Mouse (Mus musculus): ENCODE results near the gene Cdkl1. TPM values are rescaled to one million over a fixed set of nuclear protein-coding genes. Genes with fewer than 3 reads are reported as not detected.

Gene Cdkl1
- total and polyA plus RNA-seq, 3 experiments, result 2.0 to 11.2 (median 9.3) TPM

DNA sequence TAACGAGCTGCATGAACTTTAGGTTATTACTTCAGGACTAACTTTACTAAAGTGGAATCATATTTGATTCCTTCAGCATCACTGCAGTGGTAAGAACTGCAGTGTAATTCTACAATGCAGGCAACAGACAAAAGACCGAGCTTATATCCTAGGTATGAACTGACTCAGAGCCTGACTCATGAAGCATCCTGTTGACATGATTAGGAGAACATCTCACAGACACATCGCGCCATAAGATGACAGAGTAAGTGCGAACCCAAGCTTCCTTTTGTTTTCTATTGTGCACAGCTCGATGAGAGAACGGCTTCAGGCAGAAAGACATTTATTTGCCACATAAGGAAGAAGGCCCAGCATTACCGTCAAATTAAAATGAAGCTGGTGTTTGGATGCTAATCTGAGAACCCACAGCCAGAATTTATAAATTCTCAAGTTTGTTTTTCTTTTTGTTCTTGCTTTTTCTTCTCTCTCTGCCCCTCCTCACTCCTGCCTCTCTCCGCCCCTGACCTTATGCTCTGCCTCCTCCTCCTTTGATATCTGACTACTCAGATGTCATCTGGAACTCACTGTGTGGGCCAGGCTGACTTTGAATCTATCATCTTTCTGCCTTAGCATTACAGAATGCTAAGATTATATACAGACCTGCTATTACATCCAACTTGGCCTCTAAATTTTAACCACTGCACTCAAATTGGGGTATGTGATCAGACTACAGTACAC lies 34.0 kb upstream of the Cdkl1 start:
- no peak overlapping the region for H3K27ac ChIP-seq
- no peaks in the 10 kb centered on the region for H3K27me3 ChIP-seq (ENCODE audit: control insufficient read depth, insufficient read depth, low read length)
- intact Hi-C loops (cut with DNase I), result no loop called here
- no peak overlapping the region for H3K4me3 ChIP-seq
- 67% methylated on average over 9 of the region's 9 CpGs for WGBS
- no peak overlapping the region for H3K9ac ChIP-seq (ENCODE audit: low read depth, low read length)
- H3K79me2 ChIP-seq (replicated peaks; ENCODE audit: control insufficient read depth, insufficient read depth, low read length), result no peaks in the 10 kb centered on the region; the same call in 1 of the 2 replicates
- TF ChIP-seq POLR2A (IDR thresholded peaks at IDR 0.05; ENCODE audit: insufficient read depth, low read depth, low read length) (no peak), EP300 (IDR thresholded peaks at IDR 0.05; ENCODE audit: insufficient read depth, low read depth, low read length) (no peak), CTCF (IDR thresholded peaks at IDR 0.05) (no peak)
- H3K36me3 ChIP-seq (ENCODE audit: control insufficient read depth, insufficient read depth, low read length), result peaks cover 12% of the 10 kb centered on the region
- DNase-seq, result no peak
- peaks cover 2% of the 10 kb centered on the region for H3K4me1 ChIP-seq (ENCODE audit: control insufficient read depth, insufficient read depth, low read length)

DNA sequence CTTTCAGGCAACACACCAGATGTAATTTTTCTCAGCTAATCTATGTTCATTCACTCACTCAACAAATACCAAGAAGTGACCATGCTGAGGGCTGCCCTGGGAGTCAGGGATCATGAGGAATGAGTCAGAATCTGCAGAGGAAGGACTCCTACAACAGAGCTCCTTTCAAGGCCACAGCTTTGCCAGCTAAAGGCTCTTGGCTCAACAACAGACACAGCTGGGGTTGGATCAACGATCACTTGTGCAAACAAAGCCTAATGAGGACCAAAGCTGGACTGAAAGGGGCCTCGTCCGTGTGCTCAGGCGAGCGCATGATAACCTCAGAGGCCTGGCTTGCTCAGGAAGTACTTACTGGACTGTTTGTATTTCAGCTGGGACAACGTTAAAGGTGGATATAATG lies 23.2 kb upstream of the Cdkl1 start:
- DNase-seq, result peak; percentile 39 to 58
- 31% methylated on average over 6 of the region's 6 CpGs for WGBS
- peaks cover 8% of the 10 kb centered on the region for H3K36me3 ChIP-seq (ENCODE audit: control insufficient read depth, insufficient read depth, low read length)
- intact Hi-C loops (cut with DNase I), result loop anchor here (5.0 kb wide), 1 partner anchor 33 kb away; no protein-coding TSS in a partner anchor
- H3K4me1 ChIP-seq (ENCODE audit: control insufficient read depth, insufficient read depth, low read length), result peaks cover 4% of the 10 kb centered on the region; the same call in 1 of the 2 replicates
- no peaks in the 10 kb centered on the region for H3K27me3 ChIP-seq (ENCODE audit: control insufficient read depth, insufficient read depth, low read length)
- TF ChIP-seq CTCF (IDR thresholded peaks at IDR 0.05) (no peak), POLR2A (IDR thresholded peaks at IDR 0.05; ENCODE audit: insufficient read depth, low read depth, low read length) (no peak), EP300 (IDR thresholded peaks at IDR 0.05; ENCODE audit: insufficient read depth, low read depth, low read length) (no peak)
- H3K4me3 ChIP-seq, result no peak overlapping the region
- H3K79me2 ChIP-seq (replicated peaks; ENCODE audit: control insufficient read depth, insufficient read depth, low read length), result no peaks in the 10 kb centered on the region
- no peak overlapping the region for H3K27ac ChIP-seq
- no peak overlapping the region for H3K9ac ChIP-seq (ENCODE audit: low read depth, low read length)

DNA sequence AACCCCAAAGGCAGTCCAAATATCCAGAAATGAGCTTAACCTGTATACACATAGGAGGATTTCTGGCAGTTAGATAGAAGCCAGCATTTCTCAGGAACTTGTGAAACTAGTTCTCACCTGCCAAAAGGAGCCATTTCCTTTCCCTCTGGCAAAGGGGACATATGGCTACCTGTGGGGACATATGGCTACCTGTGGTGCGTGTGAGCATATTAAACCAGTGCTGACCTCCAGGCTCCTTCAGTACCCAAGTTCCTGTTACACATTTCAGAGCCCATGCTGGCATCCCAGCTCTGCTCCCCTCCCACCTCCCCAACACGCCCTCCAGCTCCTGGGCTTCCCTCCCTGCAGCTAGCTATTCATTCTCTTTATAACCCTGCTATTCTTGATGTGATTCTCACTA lies 22.5 kb upstream of the Cdkl1 start:
- intact Hi-C loops (cut with DNase I), result loop anchor here (5.0 kb wide), 1 partner anchor 34 kb away; no protein-coding TSS in a partner anchor
- Histone ChIP-seq H3K4me3 (no peak overlapping the region), H3K4me1 (ENCODE audit: control insufficient read depth, insufficient read depth, low read length) (peaks cover 4% of the 10 kb centered on the region; the same call in 1 of the 2 replicates), H3K36me3 (ENCODE audit: control insufficient read depth, insufficient read depth, low read length) (peaks cover 8% of the 10 kb centered on the region), H3K27ac (no peak overlapping the region), H3K27me3 (ENCODE audit: control insufficient read depth, insufficient read depth, low read length) (no peaks in the 10 kb centered on the region), H3K9ac (ENCODE audit: low read depth, low read length) (no peak overlapping the region), H3K79me2 (replicated peaks; ENCODE audit: control insufficient read depth, insufficient read depth, low read length) (no peaks in the 10 kb centered on the region)
- TF ChIP-seq POLR2A (IDR thresholded peaks at IDR 0.05; ENCODE audit: insufficient read depth, low read depth, low read length), result no peak
- TF ChIP-seq EP300 (IDR thresholded peaks at IDR 0.05; ENCODE audit: insufficient read depth, low read depth, low read length), result no peak
- no peak for TF ChIP-seq CTCF (IDR thresholded peaks at IDR 0.05)
- WGBS, result 89% methylated on average over 2 of the region's 2 CpGs
- no peak for DNase-seq

DNA sequence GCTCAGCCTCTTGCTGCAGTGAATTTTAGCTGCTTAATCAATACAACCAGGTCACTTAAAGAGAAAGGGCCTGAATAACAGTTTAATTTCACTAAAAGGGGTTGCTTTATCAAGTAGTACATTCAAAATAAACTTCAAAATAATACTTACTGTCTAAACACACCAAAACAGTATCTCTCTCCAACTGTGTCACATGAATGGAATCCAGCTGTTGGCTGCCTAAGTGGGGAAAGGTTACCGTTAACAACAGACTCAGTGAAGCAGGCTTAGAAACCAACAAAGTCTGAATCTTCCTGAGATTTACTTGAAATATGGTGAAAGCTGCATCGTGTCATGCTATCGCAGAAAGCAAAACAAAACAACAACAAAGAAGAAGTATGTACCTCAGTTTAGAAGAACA lies 21.9 kb upstream of the Cdkl1 start:
- Histone ChIP-seq H3K79me2 (replicated peaks; ENCODE audit: control insufficient read depth, insufficient read depth, low read length) (no peaks in the 10 kb centered on the region), H3K9ac (ENCODE audit: low read depth, low read length) (no peak overlapping the region), H3K4me1 (ENCODE audit: control insufficient read depth, insufficient read depth, low read length) (peaks cover 4% of the 10 kb centered on the region; the same call in 1 of the 2 replicates), H3K27ac (no peak overlapping the region), H3K27me3 (ENCODE audit: control insufficient read depth, insufficient read depth, low read length) (no peaks in the 10 kb centered on the region), H3K4me3 (no peak overlapping the region), H3K36me3 (ENCODE audit: control insufficient read depth, insufficient read depth, low read length) (peaks cover 8% of the 10 kb centered on the region)
- TF ChIP-seq CTCF (IDR thresholded peaks at IDR 0.05), result no peak
- no peak for TF ChIP-seq EP300 (IDR thresholded peaks at IDR 0.05; ENCODE audit: insufficient read depth, low read depth, low read length)
- no peak for TF ChIP-seq POLR2A (IDR thresholded peaks at IDR 0.05; ENCODE audit: insufficient read depth, low read depth, low read length)
- intact Hi-C loops (cut with DNase I), result loop anchor here (5.0 kb wide), 1 partner anchor 34 kb away; no protein-coding TSS in a partner anchor
- WGBS, result 65% methylated on average over 3 of the region's 3 CpGs
- peak in 1 of 2 experiments; percentile 14 for DNase-seq

DNA sequence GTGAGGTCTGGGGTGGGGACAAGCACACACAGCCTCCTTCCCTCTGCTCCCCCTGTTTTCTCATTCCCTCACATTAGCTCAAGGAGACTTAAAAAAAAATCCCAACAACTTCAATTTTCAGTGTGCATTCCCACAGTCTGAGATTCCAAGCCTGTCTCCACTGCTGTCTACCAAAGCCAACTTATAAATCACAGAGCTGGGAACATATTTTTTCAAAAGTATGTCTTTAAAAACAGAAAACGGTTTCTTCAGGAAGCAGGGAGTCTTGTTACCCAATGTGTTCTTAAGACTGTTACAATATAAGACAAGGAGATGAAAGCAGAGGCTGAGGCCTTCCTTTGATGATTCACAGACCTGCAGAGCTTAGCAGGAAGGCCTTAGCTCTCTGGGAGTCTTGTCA lies 20.9 kb upstream of the Cdkl1 start:
- WGBS, result 35% methylated on average over 1 of the region's 1 CpGs
- peaks cover 8% of the 10 kb centered on the region for H3K36me3 ChIP-seq (ENCODE audit: control insufficient read depth, insufficient read depth, low read length)
- TF ChIP-seq POLR2A (IDR thresholded peaks at IDR 0.05; ENCODE audit: insufficient read depth, low read depth, low read length) (no peak), CTCF (IDR thresholded peaks at IDR 0.05) (no peak), EP300 (IDR thresholded peaks at IDR 0.05; ENCODE audit: insufficient read depth, low read depth, low read length) (no peak)
- no peak overlapping the region for H3K4me3 ChIP-seq
- H3K4me1 ChIP-seq (ENCODE audit: control insufficient read depth, insufficient read depth, low read length), result peaks cover 4% of the 10 kb centered on the region; the same call in 1 of the 2 replicates
- H3K9ac ChIP-seq (ENCODE audit: low read depth, low read length), result no peak overlapping the region
- no peak overlapping the region for H3K27ac ChIP-seq
- intact Hi-C loops (cut with DNase I), result loop anchor here (5.0 kb wide), 1 partner anchor 35 kb away; no protein-coding TSS in a partner anchor
- no peak for DNase-seq
- H3K79me2 ChIP-seq (replicated peaks; ENCODE audit: control insufficient read depth, insufficient read depth, low read length), result no peaks in the 10 kb centered on the region
- H3K27me3 ChIP-seq (ENCODE audit: control insufficient read depth, insufficient read depth, low read length), result no peaks in the 10 kb centered on the region

DNA sequence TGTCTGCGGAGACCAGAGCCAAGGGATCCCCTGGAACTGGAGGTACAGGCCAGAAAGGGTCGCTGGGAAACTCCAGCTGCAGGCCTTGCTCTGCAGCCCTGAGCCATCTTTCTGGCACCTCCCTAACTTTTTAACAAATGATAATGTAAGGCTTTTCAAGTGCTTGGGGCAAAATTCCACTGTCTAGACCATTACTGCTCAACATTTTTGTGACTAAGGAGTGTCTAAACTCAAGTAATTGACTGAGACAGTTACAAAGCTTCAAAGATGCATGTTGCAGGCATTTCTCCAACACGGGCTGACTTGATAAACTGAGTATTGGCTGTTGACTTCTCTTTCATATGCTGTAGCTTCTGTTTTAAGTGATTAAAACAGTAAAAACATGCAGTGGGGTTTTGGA lies 18.4 kb upstream of the Cdkl1 start:
- no peak for TF ChIP-seq EP300 (IDR thresholded peaks at IDR 0.05; ENCODE audit: insufficient read depth, low read depth, low read length)
- WGBS, result 79% methylated on average over 3 of the region's 3 CpGs
- DNase-seq, result no peak
- Histone ChIP-seq H3K36me3 (ENCODE audit: control insufficient read depth, insufficient read depth, low read length) (peaks cover 3% of the 10 kb centered on the region), H3K9ac (ENCODE audit: low read depth, low read length) (no peak overlapping the region), H3K27me3 (ENCODE audit: control insufficient read depth, insufficient read depth, low read length) (no peaks in the 10 kb centered on the region), H3K79me2 (replicated peaks; ENCODE audit: control insufficient read depth, insufficient read depth, low read length) (no peaks in the 10 kb centered on the region), H3K27ac (no peak overlapping the region), H3K4me1 (ENCODE audit: control insufficient read depth, insufficient read depth, low read length) (peaks cover 2% of the 10 kb centered on the region; the same call in 1 of the 2 replicates), H3K4me3 (no peak overlapping the region)
- intact Hi-C loops (cut with DNase I), result no loop called here

Measured in heart, adult 2 months (tissue).